Mouse (Mus musculus): Measurements from ENCODE around the gene Cst9. TPM values are rescaled to one million over a fixed set of nuclear protein-coding genes. Genes with fewer than 3 reads are reported as not detected.

Gene Cst9
- not detected for polyA plus RNA-seq (2017; shearing (Covaris generic))

GRCm38 (mm10) chr2:148834912-148835311 is at the start of gene Cst9:
TSS of gene Cst9 (plus strand) at chr2:148835147.

GRCm38 (mm10) chr2:148789142-148789541 is 45.8 kb upstream of the Cst9 start, which contains the start of gene Cst12:
TSS of gene Cst12 (plus strand) at chr2:148789361.

GRCm38 (mm10) chr2:148798485-148798884 is 36.5 kb upstream of the Cst9 start, which contains the start of gene Cst8:
TSS of gene Cst8 (plus strand) at chr2:148798785.

GRCm38 (mm10) chr2:148819909-148820308 is 15.0 kb upstream of the Cst9 start, which contains the start of gene Cst13:
TSS of gene Cst13 (plus strand) at chr2:148820081.

GRCm38 (mm10) chr2:148864966-148865365 is 30.0 kb downstream of the Cst9 start, which contains the start of gene 9230104L09Rik:
TSS of gene 9230104L09Rik (minus strand) at chr2:148865038.

GRCm38 (mm10) chr2:148875335-148875811 is 40.4 kb downstream of the Cst9 start, which contains the start of gene Cst3:
TSS of gene Cst3 (minus strand) at chr2:148875692.

Other genes with a start within 250 kb of the Cst9 start
- 10 to 100 TPM; 57.3 to 68.5 TPM for gene Nxt1, start 162.5 kb upstream of the Cst9 start, polyA plus RNA-seq (2017; shearing (Covaris generic))
- gene Gzf1, start 154.1 kb upstream of the Cst9 start, polyA plus RNA-seq (2017; shearing (Covaris generic)) = 10 to 100 TPM; 13.1 to 13.5 TPM
- 1 to 10 TPM; 1.4 to 4.3 TPM for gene Napb, start 102.7 kb upstream of the Cst9 start, polyA plus RNA-seq (2017; shearing (Covaris generic))
- not detected for gene Cstl1, start 84.8 kb upstream of the Cst9 start, polyA plus RNA-seq (2017; shearing (Covaris generic))
- gene Cst11, start 63.6 kb upstream of the Cst9 start, polyA plus RNA-seq (2017; shearing (Covaris generic)) = under 1 TPM in 1 of 2 experiments, not detected in 1; 0.27 TPM
- not detected for gene 8030411F24Rik, start 53.1 kb upstream of the Cst9 start, polyA plus RNA-seq (2017; shearing (Covaris generic))
- under 1 TPM in 1 of 2 experiments, not detected in 1; 0.34 TPM for gene Cst12, start 45.8 kb upstream of the Cst9 start, polyA plus RNA-seq (2017; shearing (Covaris generic))
- under 1 TPM in 1 of 2 experiments, not detected in 1; 0.62 TPM for gene Cst8, start 36.4 kb upstream of the Cst9 start, polyA plus RNA-seq (2017; shearing (Covaris generic))
- gene Cst13, start 15.1 kb upstream of the Cst9 start, polyA plus RNA-seq (2017; shearing (Covaris generic)) = not detected
- not detected for gene 9230104L09Rik, start 29.9 kb downstream of the Cst9 start, polyA plus RNA-seq (2017; shearing (Covaris generic))
- gene Cst3, start 40.5 kb downstream of the Cst9 start, polyA plus RNA-seq (2017; shearing (Covaris generic)) = 100 to 1,000 TPM; 125 to 150 TPM
- gene Gm1330, start 168.1 kb downstream of the Cst9 start, polyA plus RNA-seq (2017; shearing (Covaris generic)) = not detected
- not detected for gene Gm10750, start 182.1 kb downstream of the Cst9 start, polyA plus RNA-seq (2017; shearing (Covaris generic))